Mouse (Mus musculus) lung, postnatal 36 days (tissue): ENCODE data around the gene Tmem259.

Experiments
- DNase-seq: peaks from one replicate; pipeline ENCODE4 v3.0.0; 2022; ENCODE audit warnings: mixed read lengths

Tmem259 gene

DNA sequence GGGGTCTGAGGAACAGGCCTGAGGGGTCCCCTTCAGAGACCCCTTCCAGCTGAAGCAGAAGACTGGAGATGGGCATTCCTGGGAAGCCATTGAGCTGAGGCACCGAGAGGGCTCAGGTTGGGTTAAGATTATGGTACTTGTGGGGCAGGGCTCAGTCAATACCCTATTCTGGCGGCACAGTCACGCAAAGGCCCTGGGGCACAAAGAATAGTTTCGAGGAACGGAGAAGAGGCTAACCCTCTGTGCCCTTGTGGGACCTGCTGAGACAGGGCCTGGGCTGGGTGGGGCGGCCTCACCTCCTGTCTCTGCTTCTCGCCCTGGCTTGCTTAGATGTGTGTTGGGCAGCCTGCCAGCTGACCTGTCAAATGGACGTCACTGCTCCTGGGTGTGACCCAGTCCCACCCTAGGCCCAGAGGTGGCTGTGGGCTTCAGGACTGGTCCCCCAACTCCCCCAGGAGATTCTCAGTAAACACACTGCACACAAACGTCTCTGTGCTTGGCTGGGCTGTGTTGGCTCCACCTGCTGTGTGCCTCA is 50.9 kb downstream of the Tmem259 start:
- DNase-seq: no peak

GRCm38 (mm10) chr10:79932736-79933135 is 51.4 kb downstream of the Tmem259 start:
- peak; percentile 78 for DNase-seq

DNA sequence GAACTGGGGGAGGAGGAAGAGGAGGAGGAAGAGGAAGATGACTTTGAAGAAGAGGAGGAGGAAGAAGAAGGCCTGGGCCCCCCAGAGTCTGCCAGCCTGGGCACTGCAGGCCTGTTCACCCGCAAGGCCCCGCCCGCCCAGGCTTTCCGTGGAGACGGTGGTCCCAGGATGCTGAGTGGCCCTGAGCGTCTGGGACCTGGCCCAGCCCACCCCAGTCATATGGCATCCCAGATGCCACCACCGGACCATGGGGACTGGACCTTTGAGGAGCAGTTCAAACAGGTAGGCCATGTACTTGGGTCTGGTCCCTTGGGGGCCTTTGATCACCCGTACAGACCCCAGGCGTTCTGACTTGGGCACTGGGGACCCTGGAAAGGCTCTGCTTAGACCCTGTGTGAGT is 52.3 kb downstream of the Tmem259 start:
- DNase-seq: no peak

DNA sequence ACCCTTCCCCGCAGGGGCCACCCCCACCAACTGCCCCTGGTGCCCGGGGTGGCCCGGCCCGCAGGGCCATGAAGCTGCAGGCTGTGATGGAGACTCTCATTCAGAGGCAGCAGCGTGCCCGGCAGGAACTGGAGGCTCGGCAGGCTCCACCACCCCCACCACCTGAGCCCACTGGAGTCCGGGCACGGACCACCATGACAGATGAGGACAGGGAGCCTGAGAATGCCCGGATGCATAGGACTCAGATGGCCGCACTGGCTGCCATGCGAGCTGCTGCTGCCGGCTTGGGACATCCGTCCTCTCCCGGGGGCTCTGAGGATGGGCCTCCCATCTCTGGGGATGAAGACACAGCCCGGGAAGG is 53.3 kb downstream of the Tmem259 start:
- no peak for DNase-seq

GRCm38 (mm10) chr10:79929967-79930825 is 53.9 kb downstream of the Tmem259 start:
- no peak for DNase-seq

- DNase-seq: no peak
These were observed 55.0 kb downstream of the Tmem259 start for GRCm38 (mm10) chr10:79928907-79929701.

DNA sequence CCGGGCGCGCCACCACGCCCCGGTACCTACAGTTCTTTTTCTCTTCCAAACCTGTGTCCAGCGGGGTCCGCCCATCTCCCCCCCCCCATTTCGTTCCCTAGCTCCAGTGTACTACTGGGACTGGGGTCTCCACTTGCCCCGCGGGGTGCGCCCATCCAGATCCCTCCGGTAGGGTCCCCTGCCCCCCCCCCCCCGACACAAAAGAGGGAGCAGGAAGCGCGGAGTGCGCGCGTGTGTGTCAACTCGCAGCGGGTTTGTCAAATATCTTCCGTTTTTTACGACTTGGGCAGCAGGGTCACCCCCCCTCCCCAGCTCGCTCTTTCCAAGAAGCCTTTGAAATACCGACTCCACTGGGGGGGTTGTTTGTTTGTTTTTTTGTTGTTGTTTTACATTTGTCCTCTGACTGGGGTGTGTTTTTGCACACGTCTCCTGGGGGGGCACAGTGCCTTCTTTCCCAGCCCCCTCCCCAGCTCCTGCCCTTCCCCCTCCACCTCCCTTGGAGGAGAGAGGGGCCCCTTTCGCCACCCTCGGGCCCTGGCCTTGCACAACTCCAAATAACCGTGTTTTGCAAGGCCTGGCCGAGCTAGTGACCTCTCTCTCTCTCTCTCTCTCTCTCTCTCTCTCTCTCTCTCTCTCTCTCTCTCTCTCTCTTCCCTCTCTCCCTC is 56.0 kb downstream of the Tmem259 start:
- DNase-seq: peak; percentile 69

DNA sequence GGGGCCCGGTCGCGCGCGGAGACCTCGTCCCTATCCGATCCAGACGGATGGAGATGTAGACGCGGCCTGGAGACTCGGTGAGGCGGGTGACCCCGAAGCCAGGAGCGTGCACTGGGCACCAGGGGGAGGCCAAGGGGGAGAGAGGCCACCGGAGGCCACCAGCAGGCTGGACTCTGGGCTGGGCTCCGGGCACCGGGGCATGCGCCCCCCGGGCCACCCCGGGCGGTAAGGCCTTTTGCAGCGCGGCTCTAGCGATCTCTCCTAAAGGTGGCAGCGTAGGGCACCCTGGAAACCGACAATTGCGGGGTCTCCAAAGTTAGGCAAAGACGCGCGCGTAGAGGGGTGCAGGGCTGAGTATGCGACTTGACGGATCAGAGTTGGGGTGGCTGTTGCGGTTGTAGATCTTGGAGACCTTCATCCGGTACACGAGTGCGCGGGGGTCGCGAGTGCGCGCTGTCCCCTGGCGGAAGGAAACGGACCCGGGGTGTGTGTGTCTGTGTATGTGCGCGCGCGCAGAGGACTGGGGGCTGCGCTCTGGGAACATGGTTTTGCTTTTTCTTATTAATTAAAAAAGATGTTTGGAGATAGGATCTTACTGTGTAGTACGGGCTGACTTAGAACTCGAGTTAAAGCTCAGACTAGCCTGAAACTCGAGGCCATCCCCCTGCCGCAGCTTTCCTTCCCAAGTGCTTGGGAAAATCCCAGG is 56.7 kb downstream of the Tmem259 start:
- peak; percentile 58 for DNase-seq

- DNase-seq: peak; percentile 92
These were observed 57.4 kb downstream of the Tmem259 start, which contains the start of gene Arid3a for GRCm38 (mm10) chr10:79926491-79927323. Arid3a (plus strand) TSS chr10:79927043.

GRCm38 (mm10) chr10:79925785-79926490 is 58.2 kb downstream of the Tmem259 start:
- DNase-seq: no peak

GRCm38 (mm10) chr10:79924998-79925784 is 58.9 kb downstream of the Tmem259 start:
- DNase-seq: peak; percentile 95
